Comparison of ENCODE assay signal across 27 mouse cellular contexts in the genomic region with DNA sequence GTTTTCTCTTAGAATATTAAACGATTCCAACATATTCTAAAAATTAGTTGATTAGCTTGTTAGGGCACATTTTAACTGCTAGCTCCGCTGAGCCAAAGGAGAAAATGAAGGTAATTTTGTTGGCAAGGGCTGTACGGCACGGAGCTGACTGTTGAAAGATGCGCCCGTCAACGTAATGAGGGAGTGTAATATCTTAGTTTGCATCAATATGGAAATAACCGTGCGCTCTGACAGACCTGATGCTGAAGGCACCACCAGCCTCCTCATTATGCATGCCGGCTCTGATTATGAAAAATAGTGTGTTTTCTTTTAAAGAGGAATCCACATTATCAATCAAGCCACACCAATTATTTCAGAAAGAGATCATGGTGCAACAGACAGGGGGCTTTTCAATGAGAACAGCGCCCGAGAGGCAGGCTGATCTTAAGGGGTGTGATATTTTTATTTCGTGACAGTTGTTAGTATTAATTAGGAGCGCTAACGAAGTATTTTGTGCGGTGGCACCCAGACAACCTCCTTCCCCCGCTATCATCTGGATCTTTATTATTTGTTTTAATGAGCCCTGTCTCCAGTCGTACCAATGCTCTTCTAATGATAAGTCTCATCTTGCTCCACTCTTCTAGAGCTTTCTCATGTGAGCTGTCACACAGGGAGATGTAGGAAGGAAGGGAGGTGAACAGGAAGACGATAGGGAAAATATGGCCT.
DNase-seq lines count a peak whose midpoint lies in the region; ATAC-seq and TF ChIP-seq lines count a peak whose summit lies in the region.
"Had no signal": no experiment of that assay in that cellular context is flagged by ENCODE, and none has a peak within 500 bp of the region (broad histone marks: within the 10 kb centered on the region; RNA-seq: fewer than 3 reads in every experiment).

No protein-coding gene starts in this region.

- H3K9ac ChIP-seq in hindbrain, embryonic 13.5 days, result no peak overlapping the region
- no peak overlapping the region for H3K9ac ChIP-seq in hindbrain, embryonic 16.5 days (ENCODE audit: low read depth, low read length)
- H3K9ac ChIP-seq in midbrain, embryonic 14.5 days (replicated peaks; ENCODE audit: low read length), result no peak overlapping the region
- no peak overlapping the region for H3K9ac ChIP-seq in forebrain, postnatal 0 days
- H3K9ac ChIP-seq: embryonic facial prominence, embryonic 12.5 days; hindbrain, embryonic 12.5 days; limb, embryonic 15.5 days; liver, embryonic 14.5 days; lung, embryonic 14.5 days had no signal

- peak overlapping the region; percentile 60; the same call in 1 of the 2 replicates for H3K27ac ChIP-seq in hindbrain, embryonic 13.5 days
- no peak overlapping the region for H3K27ac ChIP-seq in hindbrain, embryonic 16.5 days (ENCODE audit: low read depth, low read length)
- 0 out of 2 replicates have a peak overlapping the region, but pooled peaks have one; percentile 22 for H3K27ac ChIP-seq in midbrain, embryonic 14.5 days (replicated peaks; ENCODE audit: low read depth, low read length)
- H3K27ac ChIP-seq in midbrain, embryonic 10.5 days (replicated peaks), result no peak overlapping the region
- no peak overlapping the region for H3K27ac ChIP-seq in forebrain, postnatal 0 days (ENCODE audit: low read depth, low read length)
- H3K27ac ChIP-seq: embryonic facial prominence, embryonic 12.5 days; hindbrain, embryonic 12.5 days; kidney, postnatal 0 days; limb, embryonic 10.5 days; limb, embryonic 15.5 days; liver, embryonic 14.5 days; stomach, postnatal 0 days had no signal

- TF ChIP-seq CTCF in forebrain, postnatal 0 days (IDR thresholded peaks at IDR 0.05; ENCODE audit: low read depth), result no peak

- peak; percentile 55 for DNase-seq in midbrain, embryonic 14.5 days
- no peak for DNase-seq in midbrain, embryonic 10.5 days (ENCODE audit: low spot score)
- peak; percentile 41 for DNase-seq in forebrain, postnatal 0 days
- no peak for DNase-seq in urinary bladder, postnatal 36 days (ENCODE audit: low spot score in 2 of 2)
- DNase-seq in gastrocnemius, postnatal 25 days, result no peak
- DNase-seq: adrenal gland, postnatal 10 days; cerebellum, adult 11 months; cerebellum, adult 9-10 months; embryo, embryonic 11 days; heart, postnatal 14 days; kidney, adult 2 months; kidney, postnatal 4 days; lung, embryonic 14.5 days; lung, postnatal 14 days; right cerebral cortex, postnatal 4 days; thymus, adult 18-20 months; thymus, postnatal 25 days had no signal

- 0 out of 2 replicates have a peak, but pooled peaks have one; percentile 61 for ATAC-seq in hindbrain, embryonic 13.5 days (ENCODE audit: low FRiP score)
- no peak for ATAC-seq in hindbrain, embryonic 16.5 days
- ATAC-seq in midbrain, embryonic 14.5 days (ENCODE audit: low FRiP score, low TSS enrichment), result no peak
- ATAC-seq in forebrain, postnatal 0 days, result peak; percentile 76; the same call in 1 of the 2 replicates
- ATAC-seq: Patski had no signal

- no peaks in the 10 kb centered on the region for H3K27me3 ChIP-seq in hindbrain, embryonic 13.5 days
- no peaks in the 10 kb centered on the region for H3K27me3 ChIP-seq in hindbrain, embryonic 16.5 days (replicated peaks; ENCODE audit: control insufficient read depth, insufficient read depth, low read length)
- H3K27me3 ChIP-seq in midbrain, embryonic 14.5 days (ENCODE audit: control insufficient read depth, insufficient read depth, low read length), result no peaks in the 10 kb centered on the region
- no peaks in the 10 kb centered on the region for H3K27me3 ChIP-seq in midbrain, embryonic 10.5 days (ENCODE audit: low read depth, poor library complexity, severe bottlenecking)
- H3K27me3 ChIP-seq in forebrain, postnatal 0 days (ENCODE audit: insufficient read depth, low read length), result no peaks in the 10 kb centered on the region; the same call in 1 of the 2 replicates
- H3K27me3 ChIP-seq: embryonic facial prominence, embryonic 12.5 days; hindbrain, embryonic 12.5 days; limb, embryonic 15.5 days had no signal

- H3K4me1 ChIP-seq in hindbrain, embryonic 13.5 days (replicated peaks), result peaks cover 14% of the 10 kb centered on the region
- H3K4me1 ChIP-seq in hindbrain, embryonic 16.5 days (ENCODE audit: control insufficient read depth, insufficient read depth, low read depth, low read length), result no peaks in the 10 kb centered on the region; the same call in 1 of the 2 replicates
- 0 out of 2 replicates have a peak, but pooled peaks cover 5% of the 10 kb centered on the region for H3K4me1 ChIP-seq in midbrain, embryonic 14.5 days (ENCODE audit: control insufficient read depth, insufficient read depth, low read length)
- no peaks in the 10 kb centered on the region for H3K4me1 ChIP-seq in midbrain, embryonic 10.5 days
- H3K4me1 ChIP-seq in forebrain, postnatal 0 days (ENCODE audit: insufficient read depth), result 0 out of 2 replicates have a peak, but pooled peaks cover 4% of the 10 kb centered on the region
- H3K4me1 ChIP-seq: embryonic facial prominence, embryonic 12.5 days; limb, embryonic 10.5 days; limb, embryonic 15.5 days had no signal

- no peak overlapping the region for H3K4me3 ChIP-seq in hindbrain, embryonic 13.5 days
- H3K4me3 ChIP-seq in hindbrain, embryonic 16.5 days (ENCODE audit: low read length), result no peak overlapping the region
- no peak overlapping the region for H3K4me3 ChIP-seq in midbrain, embryonic 14.5 days (replicated peaks; ENCODE audit: low read depth, low read length)
- H3K4me3 ChIP-seq in midbrain, embryonic 10.5 days, result no peak overlapping the region
- no peak overlapping the region for H3K4me3 ChIP-seq in forebrain, postnatal 0 days (ENCODE audit: low read depth, low read length)
- H3K4me3 ChIP-seq: embryonic facial prominence, embryonic 12.5 days; hindbrain, embryonic 12.5 days; limb, embryonic 10.5 days; limb, embryonic 15.5 days had no signal

- 0 out of 2 replicates have a peak, but pooled peaks cover 2% of the 10 kb centered on the region for H3K9me3 ChIP-seq in hindbrain, embryonic 13.5 days
- H3K9me3 ChIP-seq in hindbrain, embryonic 16.5 days (ENCODE audit: control insufficient read depth, low read length), result no peaks in the 10 kb centered on the region
- H3K9me3 ChIP-seq in midbrain, embryonic 14.5 days (ENCODE audit: control insufficient read depth, low read length), result no peaks in the 10 kb centered on the region
- H3K9me3 ChIP-seq in midbrain, embryonic 10.5 days (replicated peaks), result no peaks in the 10 kb centered on the region
- no peaks in the 10 kb centered on the region for H3K9me3 ChIP-seq in forebrain, postnatal 0 days (ENCODE audit: low read length)
- H3K9me3 ChIP-seq: embryonic facial prominence, embryonic 12.5 days; hindbrain, embryonic 12.5 days; limb, embryonic 10.5 days; limb, embryonic 15.5 days had no signal

- 55% methylated on average over 19 of the region's 19 CpGs for WGBS in hindbrain, embryonic 13.5 days
- 54% methylated on average over 19 of the region's 19 CpGs for WGBS in hindbrain, embryonic 16.5 days
- WGBS in midbrain, embryonic 14.5 days, result 66% methylated on average over 19 of the region's 19 CpGs
- 93% methylated on average over 19 of the region's 19 CpGs for WGBS in midbrain, embryonic 10.5 days
- 19% methylated on average over 19 of the region's 19 CpGs for WGBS in forebrain, postnatal 0 days

- H3K4me2 ChIP-seq in hindbrain, embryonic 13.5 days, result 0 out of 2 replicates have a peak overlapping the region, but pooled peaks have one; percentile 4
- H3K4me2 ChIP-seq in hindbrain, embryonic 16.5 days (ENCODE audit: low read length), result no peak overlapping the region; the same call in 1 of the 2 replicates
- H3K4me2 ChIP-seq in midbrain, embryonic 14.5 days (ENCODE audit: low read length), result no peak overlapping the region
- peak overlapping the region; percentile 29 for H3K4me2 ChIP-seq in forebrain, postnatal 0 days (ENCODE audit: low read depth)
- H3K4me2 ChIP-seq: embryonic facial prominence, embryonic 12.5 days; hindbrain, embryonic 12.5 days; limb, embryonic 15.5 days; lung, embryonic 14.5 days had no signal

- H3K36me3 ChIP-seq in hindbrain, embryonic 13.5 days, result no peaks in the 10 kb centered on the region
- H3K36me3 ChIP-seq in hindbrain, embryonic 16.5 days (ENCODE audit: control insufficient read depth, insufficient read depth, low read length), result no peaks in the 10 kb centered on the region
- no peaks in the 10 kb centered on the region for H3K36me3 ChIP-seq in midbrain, embryonic 14.5 days (ENCODE audit: control insufficient read depth, insufficient read depth, low read length)
- H3K36me3 ChIP-seq in midbrain, embryonic 10.5 days, result no peaks in the 10 kb centered on the region
- no peaks in the 10 kb centered on the region for H3K36me3 ChIP-seq in forebrain, postnatal 0 days (ENCODE audit: insufficient read depth)
- H3K36me3 ChIP-seq: embryonic facial prominence, embryonic 12.5 days; hindbrain, embryonic 12.5 days; limb, embryonic 10.5 days; limb, embryonic 15.5 days had no signal

Comparison
In these comparisons a context has a peak if more than half of its experiments do, and no peak if none do; other contexts are left out.
1. ATAC-seq: peak in hindbrain, embryonic 13.5 days (single experiment) and forebrain, postnatal 0 days (single experiment); none in hindbrain, embryonic 16.5 days (single experiment) and midbrain, embryonic 14.5 days (single experiment).
2. H3K27ac ChIP-seq: peak in hindbrain, embryonic 13.5 days (single experiment) and midbrain, embryonic 14.5 days (single experiment); none in hindbrain, embryonic 16.5 days (single experiment), midbrain, embryonic 10.5 days (single experiment) and forebrain, postnatal 0 days (single experiment).
3. H3K4me2 ChIP-seq: peak in hindbrain, embryonic 13.5 days (single experiment) and forebrain, postnatal 0 days (single experiment); none in hindbrain, embryonic 16.5 days (single experiment) and midbrain, embryonic 14.5 days (single experiment).
4. DNase-seq: peak in midbrain, embryonic 14.5 days (single experiment) and forebrain, postnatal 0 days (single experiment); none in midbrain, embryonic 10.5 days (single experiment), urinary bladder, postnatal 36 days (0 of 2) and gastrocnemius, postnatal 25 days (single experiment).